Mouse (Mus musculus) MEL (cell line): Measurements from ENCODE around the gene Esrra. TPM values are rescaled to one million over a fixed set of nuclear protein-coding genes. Genes with fewer than 3 reads are reported as not detected.
A peak's percentile ranks its signal among the peaks of the same experiment; 100 is the strongest.

ENCODE experiments used
- DNase-seq: peaks from one replicate; pipeline ENCODE4 v3.0.0; 2011; ENCODE audit warnings: low read depth, low spot score
- H3K27ac ChIP-seq: 2 replicates; pipeline ENCODE4 v1.5.1; 2012; ENCODE audit warnings: low read depth, mild to moderate bottlenecking, control low read depth, low read length, moderate library complexity; ENCODE audit not compliant: control insufficient read depth
- H3K27me3 ChIP-seq, 2 experiments: fragments of 150-350 bp in 1 of 2; sonication (generic) in 1 of 2; 2 replicates each; pipeline ENCODE4 v1.6.1; 2012; ENCODE audit warnings: low read length in 2 of 2, mild to moderate bottlenecking in 2 of 2, improper control_type of control experiment in 1 of 2, moderate library complexity in 1 of 2; ENCODE audit not compliant: insufficient read depth in 2 of 2, control insufficient read depth in 1 of 2
- H3K36me3 ChIP-seq, 2 experiments: 2 replicates each; pipeline ENCODE4 v1.6.1; 2012 to 2014; ENCODE audit warnings: low read length in 2 of 2, improper control_type of control experiment in 1 of 2, inconsistent platforms in 1 of 2, mild to moderate bottlenecking in 1 of 2; ENCODE audit not compliant: insufficient read depth in 2 of 2, control insufficient read depth in 1 of 2
- H3K4me1 ChIP-seq, 2 experiments: fragments of 150-350 bp in 1 of 2; sonication (generic) in 1 of 2; 2 replicates each; pipeline ENCODE4 v1.6.1; 2012; ENCODE audit warnings: low read length in 2 of 2, improper control_type of control experiment in 1 of 2, mild to moderate bottlenecking in 1 of 2; ENCODE audit not compliant: insufficient read depth in 2 of 2, control insufficient read depth in 1 of 2
- H3K4me3 ChIP-seq, 2 experiments: fragments of 150-350 bp in 1 of 2; sonication (generic) in 1 of 2; 2 replicates each; pipeline ENCODE4 v1.5.1; 2012; ENCODE audit warnings: low read depth in 2 of 2, low read length in 2 of 2, mild to moderate bottlenecking in 2 of 2, moderate library complexity in 2 of 2, control low read depth in 1 of 2, improper control_type of control experiment in 1 of 2; ENCODE audit not compliant: control insufficient read depth in 1 of 2, insufficient read depth in 1 of 2
- H3K79me2 ChIP-seq: 2 replicates; pipeline ENCODE4 v1.6.1; 2012; ENCODE audit warnings: mild to moderate bottlenecking, low read length, moderate library complexity; ENCODE audit not compliant: control insufficient read depth, poor library complexity, insufficient read depth
- H3K9ac ChIP-seq: 2 replicates; pipeline ENCODE4 v1.6.1; 2012; ENCODE audit warnings: low read depth, mild to moderate bottlenecking, control low read depth, low read length, moderate library complexity; ENCODE audit not compliant: control insufficient read depth, poor library complexity, severe bottlenecking
- H3K9me3 ChIP-seq: fragments of 150-350 bp; sonication (generic); replicated peaks from 2 replicates; pipeline ENCODE4 v1.6.1; 2012; ENCODE audit warnings: mild to moderate bottlenecking, low read length, improper control_type of control experiment, moderate library complexity; ENCODE audit not compliant: insufficient read depth
- BHLHE40 ChIP-seq: IDR thresholded peaks from 2 replicates; pipeline ENCODE4 v1.6.1; 2012; ENCODE audit warnings: low read depth, mild to moderate bottlenecking, inconsistent platforms, low read length, improper control_type of control experiment, borderline replicate concordance
- CHD1 ChIP-seq: IDR thresholded peaks from 2 replicates; pipeline ENCODE4 v1.6.1; 2012; ENCODE audit warnings: low read depth, mild to moderate bottlenecking, inconsistent platforms, low read length, improper control_type of control experiment
- E2F4 ChIP-seq: IDR thresholded peaks from 2 replicates; pipeline ENCODE4 v1.6.1; 2011; ENCODE audit warnings: low read depth, low read length, improper control_type of control experiment, borderline replicate concordance
- EP300 ChIP-seq, 2 experiments: IDR thresholded peaks; 2 replicates each; pipeline ENCODE4 v1.6.1; 2011; ENCODE audit warnings: improper control_type of control experiment in 2 of 2, low read length in 2 of 2, low read depth in 1 of 2, mild to moderate bottlenecking in 1 of 2
- ETS1 ChIP-seq: IDR thresholded peaks from 2 replicates; pipeline ENCODE4 v1.6.1; 2012; ENCODE audit warnings: low read depth, mild to moderate bottlenecking, inconsistent platforms, low read length, improper control_type of control experiment, moderate library complexity
- GATA1 ChIP-seq: IDR thresholded peaks from 2 replicates; pipeline ENCODE4 v1.6.1; 2011; ENCODE audit warnings: low read depth, low read length, improper control_type of control experiment
- HCFC1 ChIP-seq: IDR thresholded peaks from 2 replicates; pipeline ENCODE4 v1.6.1; 2012; ENCODE audit warnings: low read depth, mild to moderate bottlenecking, inconsistent platforms, low read length, improper control_type of control experiment, moderate library complexity
- JUND ChIP-seq: IDR thresholded peaks from 2 replicates; pipeline ENCODE4 v1.6.1; 2011; ENCODE audit warnings: low read depth, mild to moderate bottlenecking, improper control_type of control experiment, low read length
- MEF2A ChIP-seq: IDR thresholded peaks from 2 replicates; pipeline ENCODE4 v1.6.1; 2014; ENCODE audit warnings: low read depth, mild to moderate bottlenecking, inconsistent platforms, low read length, improper control_type of control experiment; ENCODE audit not compliant: poor library complexity, insufficient replicate concordance, severe bottlenecking; ENCODE audit errors: extremely low read depth
- MXI1 ChIP-seq: IDR thresholded peaks from 2 replicates; pipeline ENCODE4 v1.6.1; 2011; ENCODE audit warnings: mild to moderate bottlenecking, low read depth, low read length, improper control_type of control experiment
- MYB ChIP-seq: IDR thresholded peaks from 2 replicates; pipeline ENCODE4 v1.6.1; 2011; ENCODE audit warnings: mild to moderate bottlenecking, low read depth, low read length, improper control_type of control experiment
- MYC ChIP-seq: IDR thresholded peaks from 2 replicates; pipeline ENCODE4 v1.6.1; 2011; ENCODE audit warnings: low read depth, mild to moderate bottlenecking, low read length, improper control_type of control experiment, moderate library complexity
- NELFE ChIP-seq: IDR thresholded peaks from 2 replicates; pipeline ENCODE4 v1.6.1; 2011; ENCODE audit warnings: low read depth, low read length, improper control_type of control experiment
- NRF1 ChIP-seq: IDR thresholded peaks from 2 replicates; pipeline ENCODE4 v1.6.1; 2014; ENCODE audit warnings: low read depth, mild to moderate bottlenecking, inconsistent platforms, low read length, improper control_type of control experiment, moderate library complexity; ENCODE audit not compliant: poor library complexity, insufficient read depth, severe bottlenecking
- POLR2A ChIP-seq, 2 experiments: IDR thresholded peaks; 2 replicates each; pipeline ENCODE4 v1.6.1; 2011 to 2012; ENCODE audit warnings: low read length in 2 of 2, mild to moderate bottlenecking in 2 of 2, control low read depth in 1 of 2, improper control_type of control experiment in 1 of 2, low read depth in 1 of 2, moderate library complexity in 1 of 2; ENCODE audit not compliant: control insufficient read depth in 1 of 2, insufficient read depth in 1 of 2, poor library complexity in 1 of 2
- POLR2AphosphoS2 ChIP-seq: IDR thresholded peaks from 2 replicates; pipeline ENCODE4 v1.6.1; 2011; ENCODE audit warnings: low read length, improper control_type of control experiment
- SIN3A ChIP-seq: IDR thresholded peaks from 2 replicates; pipeline ENCODE4 v1.6.1; 2012; ENCODE audit warnings: low read length, improper control_type of control experiment, inconsistent platforms
- SMC3 ChIP-seq: IDR thresholded peaks from 2 replicates; pipeline ENCODE4 v1.6.1; 2011; ENCODE audit warnings: low read depth, low read length, improper control_type of control experiment
- TAL1 ChIP-seq: IDR thresholded peaks from 2 replicates; pipeline ENCODE4 v1.6.1; 2012; ENCODE audit warnings: mild to moderate bottlenecking, inconsistent platforms, low read length, moderate library complexity, mixed read lengths
- TCF12 ChIP-seq: IDR thresholded peaks from 2 replicates; pipeline ENCODE4 v1.6.1; 2014; ENCODE audit warnings: low read depth, mild to moderate bottlenecking, inconsistent platforms, low read length, improper control_type of control experiment, moderate library complexity
- ZC3H11A ChIP-seq: IDR thresholded peaks from 2 replicates; pipeline ENCODE4 v1.6.1; 2012; ENCODE audit warnings: low read depth, mild to moderate bottlenecking, inconsistent platforms, low read length, improper control_type of control experiment
- ZKSCAN1 ChIP-seq: IDR thresholded peaks from 2 replicates; pipeline ENCODE4 v1.6.1; 2012; ENCODE audit warnings: low read depth, mild to moderate bottlenecking, inconsistent platforms, low read length, improper control_type of control experiment, moderate library complexity
- ZMIZ1 ChIP-seq: IDR thresholded peaks from 2 replicates; pipeline ENCODE4 v1.6.1; 2012; ENCODE audit warnings: low read depth, mild to moderate bottlenecking, inconsistent platforms, low read length, improper control_type of control experiment, moderate library complexity
- ZNF384 ChIP-seq: IDR thresholded peaks from 2 replicates; pipeline ENCODE4 v1.6.1; 2012; ENCODE audit warnings: low read depth, mild to moderate bottlenecking, inconsistent platforms, low read length, improper control_type of control experiment
- polyA plus RNA-seq, 2 experiments: library from polyadenylated mRNA; stranded (reverse) in 1 of 2; unstranded in 1 of 2; fragments of >175 nt in 1 of 2; fragments of >200 nt in 1 of 2; gene quantifications; 2 replicates each; pipeline versions ENCODE4 v1.2.1 to v1.2.4; 2012; ENCODE audit warnings: low replicate concordance in 2 of 2, low read depth in 1 of 2; ENCODE audit not compliant: insufficient read length in 2 of 2, insufficient read depth in 1 of 2, missing spikeins in 1 of 2
- total RNA-seq: library from RNA; depleted of rRNA; stranded (reverse); fragments of 300-350 nt; gene quantifications from 2 replicates; pipeline ENCODE4 v1.2.3, GENCODE M21; 2012

The Esrra gene
- total and polyA plus RNA-seq, 3 experiments = 32.5 to 40.9 TPM; not detected in 1

DNA sequence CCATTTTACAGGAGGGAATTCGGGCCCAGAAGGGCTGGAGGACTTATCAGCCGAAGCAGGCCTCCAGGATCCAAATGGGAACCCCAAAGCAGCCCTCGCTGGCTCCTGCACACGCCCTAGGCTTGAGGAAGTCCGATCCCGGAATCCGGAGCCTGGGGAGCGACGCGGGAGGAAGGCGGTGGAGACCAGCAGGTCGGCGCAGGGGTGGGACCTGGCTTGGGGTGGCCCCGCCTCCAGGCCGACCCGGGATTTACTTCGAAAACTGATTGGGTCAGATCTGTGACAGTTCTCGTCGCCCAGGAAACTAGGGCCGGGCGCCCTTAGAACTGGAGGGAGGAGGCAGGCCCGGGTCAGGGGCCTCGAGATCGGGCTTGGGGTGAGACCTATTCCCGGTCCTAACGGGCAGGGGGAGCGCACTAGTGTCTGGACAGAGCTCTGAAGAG lies 20.7 kb upstream of the Esrra start, which contains the start of gene Gpr137:
TSS of gene Gpr137 (minus strand) at position 232 of the 443 bp plus-strand sequence.
- Histone ChIP-seq H3K27ac (peak within 1 kb of the TSS; percentile 75), H3K9ac (peak within 1 kb of the TSS; percentile 92), H3K36me3 (peaks cover 0 to 2% of the 10 kb centered on the region in 2 experiments; a peak in 1 of 4 replicates), H3K4me3 (peak within 1 kb of the TSS; percentile 72 to 78), H3K27me3 (no peaks in the 10 kb centered on the region), H3K79me2 (peaks cover 8% of the 10 kb centered on the region; the same call in 1 of the 2 replicates), H3K9me3 (no peaks in the 10 kb centered on the region), H3K4me1 (peaks cover 0 to 10% of the 10 kb centered on the region in 2 experiments; a peak in 2 of 4 replicates)
- peak; percentile 96 for DNase-seq
- TF ChIP-seq MEF2A (no peak), MYC (no peak), NELFE (peak; percentile 77), TAL1 (no peak), ZMIZ1 (peak; percentile 75), JUND (no peak), ZNF384 (no peak), MXI1 (0 out of 2 replicates have a peak, but pooled peaks have one; percentile 60), ZC3H11A (no peak), POLR2A (IDR thresholded peaks at IDR 0.05; ENCODE audit: control insufficient read depth in 1 of 2, insufficient read depth in 1 of 2, low read depth in 1 of 2, low read length in 2 of 2, poor library complexity in 1 of 2) (peak; percentile 36 to 88; a peak in 2 of 4 replicates), MYB (no peak), SIN3A (peak; percentile 64), BHLHE40 (no peak), TCF12 (peak; percentile 39; the same call in 1 of the 2 replicates), POLR2AphosphoS2 (peak; percentile 90), HCFC1 (peak; percentile 72), E2F4 (no peak), ZKSCAN1 (no peak), ETS1 (0 out of 2 replicates have a peak, but pooled peaks have one; percentile 3), CHD1 (no peak), SMC3 (no peak), EP300 (IDR thresholded peaks at IDR 0.05; ENCODE audit: low read depth in 1 of 2, low read length in 2 of 2) (no peak), GATA1 (no peak), NRF1 (peak; percentile 27; the same call in 1 of the 2 replicates)
